Mouse (Mus musculus) CH12.LX (cell line): ENCODE results near the gene Samd10. TPM values are rescaled to one million over a fixed set of nuclear protein-coding genes. Genes with fewer than 3 reads are reported as not detected.

Experiments
- DNase-seq: peaks from one replicate; pipeline ENCODE4 v3.0.0-alpha.2; 2013; ENCODE audit errors: extremely low read depth
- H3K27ac ChIP-seq: 2 replicates; pipeline ENCODE4 v1.5.1; 2012; ENCODE audit warnings: low read depth, mild to moderate bottlenecking, control low read depth, moderate library complexity; ENCODE audit not compliant: insufficient read depth
- H3K27me3 ChIP-seq: replicated peaks from 2 replicates; pipeline ENCODE3; 2012; ENCODE audit warnings: inconsistent platforms
- H3K36me3 ChIP-seq, 2 experiments: replicated peaks in 1 of 2; 2 replicates each; pipeline versions ENCODE3 to v1.6.1; 2012; ENCODE audit warnings: inconsistent platforms in 1 of 2, low read length in 1 of 2, mild to moderate bottlenecking in 1 of 2, mixed read lengths in 1 of 2, moderate library complexity in 1 of 2; ENCODE audit not compliant: control insufficient read depth in 1 of 2, insufficient read depth in 1 of 2
- H3K4me1 ChIP-seq, 2 experiments: 2 replicates each; pipeline ENCODE4 v1.6.1; 2012; ENCODE audit warnings: inconsistent platforms in 1 of 2, moderate library complexity in 1 of 2; ENCODE audit not compliant: insufficient read depth in 2 of 2, control insufficient read depth in 1 of 2
- H3K4me2 ChIP-seq: 2 replicates; pipeline ENCODE4 v1.6.1; 2012; ENCODE audit warnings: low read depth, mild to moderate bottlenecking, control low read depth; ENCODE audit not compliant: poor library complexity, insufficient read depth, severe bottlenecking
- H3K4me3 ChIP-seq, 3 experiments: fragments of 150-350 bp in 1 of 3; sonication (generic) in 1 of 3; replicated peaks in 1 of 3; 2 replicates each; pipeline versions ENCODE3 to v1.5.1; 2011 to 2012; ENCODE audit warnings: low read depth in 2 of 3, low read length in 2 of 3, mild to moderate bottlenecking in 2 of 3, moderate library complexity in 2 of 3, control low read depth in 1 of 3, improper control_type of control experiment in 1 of 3, inconsistent platforms in 1 of 3, mixed read lengths in 1 of 3; ENCODE audit not compliant: poor library complexity in 1 of 3
- H3K79me2 ChIP-seq: replicated peaks from 2 replicates; pipeline ENCODE4 v1.6.1; 2012; ENCODE audit warnings: mild to moderate bottlenecking, moderate library complexity; ENCODE audit not compliant: control insufficient read depth, poor library complexity, insufficient read depth, severe bottlenecking; ENCODE audit errors: extremely low read depth
- H3K9ac ChIP-seq: 2 replicates; pipeline ENCODE4 v1.6.1; 2012; ENCODE audit warnings: low read depth, mild to moderate bottlenecking, control low read depth, moderate library complexity; ENCODE audit not compliant: insufficient read depth
- H3K9me3 ChIP-seq: replicated peaks from 2 replicates; pipeline ENCODE3; 2012; ENCODE audit warnings: low read length, inconsistent platforms, mixed read lengths
- BHLHE40 ChIP-seq: IDR thresholded peaks from 2 replicates; pipeline ENCODE4 v1.6.1; 2011; ENCODE audit warnings: mild to moderate bottlenecking, low read depth, low read length, improper control_type of control experiment
- CHD1 ChIP-seq: IDR thresholded peaks from 2 replicates; pipeline ENCODE4 v1.6.1; 2012; ENCODE audit warnings: low read depth, low read length, improper control_type of control experiment, inconsistent platforms
- CTCF ChIP-seq, 2 experiments: IDR thresholded peaks in 1 of 2; conservative IDR thresholded peaks in 1 of 2; 2 replicates each; pipeline ENCODE4 v1.5.1; 2011 to 2012; ENCODE audit warnings: low read depth in 2 of 2, low read length in 2 of 2, improper control_type of control experiment in 1 of 2, inconsistent platforms in 1 of 2, mild to moderate bottlenecking in 1 of 2, moderate library complexity in 1 of 2
- E2F4 ChIP-seq: IDR thresholded peaks from 2 replicates; pipeline ENCODE4 v1.6.1; 2011; ENCODE audit warnings: low read depth, low read length, improper control_type of control experiment; ENCODE audit not compliant: insufficient replicate concordance
- ELF1 ChIP-seq: IDR thresholded peaks from 2 replicates; pipeline ENCODE4 v1.6.1; 2014; ENCODE audit warnings: low read depth, mild to moderate bottlenecking, inconsistent platforms, low read length, improper control_type of control experiment
- EP300 ChIP-seq: IDR thresholded peaks from 2 replicates; pipeline ENCODE4 v1.6.1; 2011; ENCODE audit warnings: low read length, improper control_type of control experiment
- ETS1 ChIP-seq: conservative IDR thresholded peaks from 2 replicates; pipeline ENCODE4 v1.6.1; 2012; ENCODE audit warnings: low read depth, mild to moderate bottlenecking, inconsistent platforms, low read length, improper control_type of control experiment, moderate library complexity
- IRF4 ChIP-seq: IDR thresholded peaks from 2 replicates; pipeline ENCODE4 v1.6.1; 2014; ENCODE audit warnings: low read depth, mild to moderate bottlenecking, inconsistent platforms, low read length, improper control_type of control experiment
- KAT2A ChIP-seq: IDR thresholded peaks from 2 replicates; pipeline ENCODE4 v1.6.1; 2012; ENCODE audit warnings: low read length, improper control_type of control experiment, inconsistent platforms; ENCODE audit not compliant: insufficient replicate concordance
- MAFK ChIP-seq: IDR thresholded peaks from 2 replicates; pipeline ENCODE4 v1.6.1; 2011; ENCODE audit warnings: low read length, improper control_type of control experiment; ENCODE audit not compliant: insufficient replicate concordance
- MAZ ChIP-seq: IDR thresholded peaks from 2 replicates; pipeline ENCODE4 v1.6.1; 2012; ENCODE audit warnings: low read depth, mild to moderate bottlenecking, inconsistent platforms, low read length, improper control_type of control experiment, moderate library complexity
- MYC ChIP-seq: IDR thresholded peaks from 2 replicates; pipeline ENCODE4 v1.6.1; 2011; ENCODE audit warnings: low read depth, mild to moderate bottlenecking, improper control_type of control experiment, low read length
- NELFE ChIP-seq: IDR thresholded peaks from 2 replicates; pipeline ENCODE4 v1.6.1; 2011; ENCODE audit warnings: low read depth, low read length, improper control_type of control experiment
- POLR2AphosphoS2 ChIP-seq: IDR thresholded peaks from 2 replicates; pipeline ENCODE4 v1.6.1; 2011; ENCODE audit warnings: low read depth, low read length, improper control_type of control experiment
- RCOR1 ChIP-seq: conservative IDR thresholded peaks from 2 replicates; pipeline ENCODE4 v1.6.1; 2012; ENCODE audit warnings: low read depth, mild to moderate bottlenecking, inconsistent platforms, low read length, improper control_type of control experiment
- TCF12 ChIP-seq: IDR thresholded peaks from 2 replicates; pipeline ENCODE4 v1.6.1; 2014; ENCODE audit warnings: low read depth, mild to moderate bottlenecking, inconsistent platforms, low read length, improper control_type of control experiment
- USF2 ChIP-seq: conservative IDR thresholded peaks from 2 replicates; pipeline ENCODE4 v1.6.1; 2011; ENCODE audit warnings: low read depth, low read length, improper control_type of control experiment
- ZMIZ1 ChIP-seq: IDR thresholded peaks from 2 replicates; pipeline ENCODE4 v1.6.1; 2012; ENCODE audit warnings: low read depth, mild to moderate bottlenecking, inconsistent platforms, low read length, improper control_type of control experiment
- ZNF384 ChIP-seq: IDR thresholded peaks from 2 replicates; pipeline ENCODE4 v1.6.1; 2012; ENCODE audit warnings: low read depth, low read length, improper control_type of control experiment, inconsistent platforms
- dilution Hi-C: fragments of 300-500 bp; cut with MboI; formaldehyde crosslinking; loops from 2 replicates; pipeline ENCODE4 v1.14.3; 2020; ENCODE audit warnings: low sequenced_read_pairs; ENCODE audit not compliant: extremely low pct_unique_long_range_greater_than_20kb, extremely low pct_ligation_motif_present
- in situ Hi-C: fragments of 300-500 bp; cut with MboI; formaldehyde crosslinking; loops from 3 replicates; pipeline ENCODE4 v1.14.3; 2019; ENCODE audit warnings: low sequenced_read_pairs, low pct_ligation_motif_present, low pct_unique_long_range_greater_than_20kb, mixed read lengths
- polyA plus RNA-seq: library from polyadenylated mRNA; unstranded; fragments of >175 nt; gene quantifications from 2 replicates; pipeline ENCODE4 v1.2.1, GENCODE M21; 2012; ENCODE audit warnings: low read depth; ENCODE audit not compliant: insufficient read length
- total RNA-seq, 2 experiments: library from RNA; depleted of rRNA; stranded (reverse); fragments of 300-350 nt in 1 of 2; fragments of >200 nt in 1 of 2; gene quantifications; 2 replicates each; pipeline ENCODE4 v1.2.3; 2012 to 2014

Samd10 gene
- total and polyA plus RNA-seq, 3 experiments: 0.32 to 3.8 (median 0.66) TPM

DNA sequence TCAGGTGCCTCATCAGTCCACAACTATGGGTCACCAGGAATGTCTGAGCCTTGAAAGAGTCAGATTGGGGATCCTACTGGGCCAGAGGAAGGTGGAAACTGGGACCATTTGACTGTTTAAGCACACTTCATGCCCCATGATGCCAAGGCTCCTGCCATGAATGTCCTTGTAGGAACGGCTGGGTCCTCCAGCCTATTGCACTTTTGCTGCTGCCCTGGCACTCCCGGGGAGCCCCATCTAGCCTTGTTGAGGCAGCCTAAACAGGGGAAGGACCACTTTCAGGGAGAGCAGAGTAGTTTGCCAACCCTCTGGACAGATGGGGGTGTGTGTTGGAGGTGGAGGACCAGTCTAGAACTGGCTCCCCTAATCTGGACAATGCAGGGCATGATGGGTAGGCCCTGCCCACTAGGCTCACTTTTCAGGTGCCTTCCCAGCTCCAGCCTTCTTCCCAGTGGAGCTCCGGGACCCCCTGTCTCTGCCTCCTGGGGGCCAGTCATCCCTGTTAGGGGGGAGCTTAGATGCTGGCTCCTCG, 14.5 kb downstream of the Samd10 start, which contains the start of gene Uckl1:
TSS of gene Uckl1 (minus strand) at position 482 of the 532 bp plus-strand sequence.
- TF ChIP-seq EP300 (no peak), TCF12 (no peak), MAZ (no peak), CTCF (conservative IDR thresholded peaks at IDR 0.05 in 1 of 2, IDR thresholded peaks at IDR 0.05 in 1 of 2; ENCODE audit: low read depth in 2 of 2, low read length in 2 of 2) (no peak), IRF4 (no peak), RCOR1 (no peak), CHD1 (no peak), KAT2A (no peak), ETS1 (no peak), BHLHE40 (no peak), MAFK (no peak), ZNF384 (no peak), NELFE (no peak), E2F4 (no peak), MYC (no peak), USF2 (no peak), ZMIZ1 (no peak), POLR2AphosphoS2 (no peak)
- no peak for DNase-seq
- Histone ChIP-seq H3K4me2 (no peak within 1 kb of the TSS), H3K9me3 (no peaks in the 10 kb centered on the region), H3K27ac (no peak within 1 kb of the TSS), H3K79me2 (peaks cover 4% of the 10 kb centered on the region; the same call in 1 of the 2 replicates), H3K4me1 (peaks cover 3 to 16% of the 10 kb centered on the region in 2 experiments; a peak in 2 of 4 replicates), H3K27me3 (no peaks in the 10 kb centered on the region), H3K36me3 (peaks cover 50 to 73% of the 10 kb centered on the region in 2 experiments), H3K9ac (no peak within 1 kb of the TSS), H3K4me3 (no peak within 1 kb of the TSS)
- in situ Hi-C loops: no loop called here
- dilution Hi-C loops: no loop called here

DNA sequence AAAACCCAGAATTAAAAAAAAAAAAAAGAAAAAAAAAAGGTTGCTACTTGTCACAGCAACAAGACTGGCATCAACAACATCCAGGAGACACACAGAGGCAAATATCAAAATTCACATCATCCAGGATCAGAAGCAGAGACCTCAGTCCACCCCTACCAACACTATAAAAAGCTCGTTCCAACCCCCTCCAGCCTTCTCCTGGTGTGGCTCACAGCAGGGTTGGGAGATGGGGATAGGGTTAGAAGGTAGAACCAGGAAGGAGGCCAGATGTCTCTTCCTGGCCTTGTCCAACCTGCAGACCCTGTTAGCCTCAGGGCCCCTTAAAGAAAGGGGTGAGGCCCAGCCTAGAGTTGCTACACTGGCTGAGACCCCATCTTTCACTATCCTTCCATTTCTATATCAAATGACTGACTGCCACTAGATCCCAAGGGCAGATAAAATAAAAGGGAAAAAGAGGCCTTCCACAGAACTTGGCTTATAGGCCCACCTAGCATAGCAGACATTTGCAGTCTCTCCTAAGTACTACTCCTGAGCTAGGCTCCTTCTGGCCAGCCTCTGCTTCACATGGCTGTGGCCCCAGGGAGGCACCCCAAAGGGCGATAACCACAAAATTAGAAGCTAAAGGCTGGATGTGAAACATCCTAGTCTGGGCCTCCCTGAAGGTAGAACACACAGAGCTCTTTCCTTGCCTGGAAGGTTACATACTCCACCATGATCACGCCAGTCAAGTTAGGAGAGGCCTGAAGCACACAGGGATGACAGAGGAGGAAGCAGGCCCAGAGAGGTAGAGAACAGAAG, 15.4 kb downstream of the Samd10 start:
- H3K4me1 ChIP-seq: peaks cover 3 to 25% of the 10 kb centered on the region in 2 experiments; a peak in 2 of 4 replicates
- peaks cover 4% of the 10 kb centered on the region; the same call in 1 of the 2 replicates for H3K79me2 ChIP-seq
- H3K9ac ChIP-seq: no peak overlapping the region
- H3K27ac ChIP-seq: no peak overlapping the region
- DNase-seq: no peak
- no peak for TF ChIP-seq ELF1
- no peak overlapping the region for H3K4me3 ChIP-seq
- in situ Hi-C loops: no loop called here
- peaks cover 43 to 73% of the 10 kb centered on the region in 2 experiments for H3K36me3 ChIP-seq
- no peak overlapping the region for H3K4me2 ChIP-seq
- no peaks in the 10 kb centered on the region for H3K9me3 ChIP-seq
- no peaks in the 10 kb centered on the region for H3K27me3 ChIP-seq
- dilution Hi-C loops: no loop called here
